Mouse (Mus musculus): ENCODE results near the gene Gpr85.

GRCm38 (mm10) chr6:13835720-13836665 is 3.7 kb downstream of the Gpr85 start:
- TF ChIP-seq CTCF (IDR thresholded peaks at IDR 0.05) (no peak), EP300 (IDR thresholded peaks at IDR 0.05) (no peak)
